Mouse (Mus musculus) bone marrow, adult 2 months (tissue): ENCODE measurements at regions not wholly inside any gene's neighbourhood (a gene's known extent, or its start where the extent isn't known, plus 50 kb on each side); places are given as distances from the start of the nearest gene placed in this dataset.

Source experiments
- H3K27ac ChIP-seq: fragments of 200-500 bp; 2 replicates; pipeline ENCODE4 v1.5.1; 2012; ENCODE audit warnings: low read depth, mild to moderate bottlenecking, control low read depth, inconsistent platforms, low read length; ENCODE audit not compliant: control insufficient read depth, poor library complexity, insufficient read depth
- H3K4me1 ChIP-seq: fragments of 200-500 bp; 2 replicates; pipeline ENCODE4 v1.6.1; 2011; ENCODE audit warnings: low read length; ENCODE audit not compliant: control insufficient read depth, insufficient read depth
- H3K4me3 ChIP-seq: fragments of 200-500 bp; replicated peaks from 2 replicates; pipeline ENCODE3; 2011; ENCODE audit warnings: mild to moderate bottlenecking, low read depth, low read length, control low read depth; ENCODE audit not compliant: control insufficient read depth
- CTCF ChIP-seq: fragments of 200-500 bp; IDR thresholded peaks from 2 replicates; pipeline ENCODE4 v1.5.1; 2011; ENCODE audit warnings: low read length, control low read depth; ENCODE audit not compliant: control insufficient read depth, insufficient read depth
- POLR2A ChIP-seq: fragments of 200-500 bp; IDR thresholded peaks from 2 replicates; pipeline ENCODE4 v1.6.1; 2011; ENCODE audit warnings: low read depth, mild to moderate bottlenecking, control low read depth, low read length, borderline replicate concordance; ENCODE audit not compliant: control insufficient read depth
- WGBS: fragments of 180-500 bp; shearing (Covaris S2); methylation state at CpG from one replicate; pipeline ENCODE4 v1.1.7; 2018; 5-methylcytosine and 5-hydroxymethylcytosine counted together

DNA sequence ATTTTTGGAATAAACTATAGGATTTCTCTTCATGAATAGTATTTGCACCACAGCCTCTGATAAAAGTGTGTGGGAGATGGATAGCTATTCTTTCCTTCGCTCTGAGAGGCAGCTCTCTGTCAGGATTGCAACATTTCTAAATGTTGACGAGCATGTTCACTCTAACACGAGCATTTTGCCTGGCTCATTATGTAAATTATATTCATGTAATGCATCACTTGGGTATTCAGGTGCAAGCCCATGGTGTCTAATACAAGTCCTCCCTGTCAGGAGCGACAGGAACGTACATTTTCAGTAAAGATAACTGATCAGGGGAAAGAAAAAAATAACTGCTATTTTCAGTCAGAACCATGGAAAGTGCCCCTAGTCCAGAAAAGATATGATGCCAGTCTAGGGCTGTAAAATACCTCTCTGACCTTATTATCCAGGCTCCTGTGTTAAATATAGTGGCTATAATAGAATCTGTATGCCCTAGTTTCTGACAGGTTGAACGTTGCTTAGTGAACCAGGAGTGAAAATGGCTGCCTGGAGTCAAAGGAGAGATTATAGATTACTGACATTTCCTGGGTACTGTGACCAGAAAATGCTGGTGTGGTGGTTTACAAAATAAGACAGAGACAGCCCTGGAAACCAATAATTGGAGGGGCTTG lies 523.6 kb downstream of the Meis1 start:
- WGBS, result 65% methylated on average over 6 of the region's 6 CpGs
- no peak overlapping the region for H3K27ac ChIP-seq
- H3K4me1 ChIP-seq, result no peaks in the 10 kb centered on the region
- no peak for TF ChIP-seq POLR2A
- no peak for TF ChIP-seq CTCF
- H3K4me3 ChIP-seq, result no peak overlapping the region

- WGBS, result 88% methylated on average over 5 of the region's 5 CpGs
- TF ChIP-seq CTCF (no peak), POLR2A (no peak)
- Histone ChIP-seq H3K27ac (no peak overlapping the region), H3K4me1 (no peaks in the 10 kb centered on the region), H3K4me3 (no peak overlapping the region)
Observed at GRCm38 (mm10) chr11:18493981-18494380, 524.8 kb downstream of the Meis1 start.

- 65% methylated on average over 2 of the region's 2 CpGs for WGBS
- TF ChIP-seq POLR2A (no peak), CTCF (no peak)
- H3K27ac ChIP-seq, result no peak overlapping the region
- no peak overlapping the region for H3K4me3 ChIP-seq
- H3K4me1 ChIP-seq, result no peaks in the 10 kb centered on the region
Observed at GRCm38 (mm10) chr11:18493086-18493485, 525.7 kb downstream of the Meis1 start.

GRCm38 (mm10) chr11:18489517-18490256 lies 529.1 kb downstream of the Meis1 start:
- Histone ChIP-seq H3K4me1 (no peaks in the 10 kb centered on the region), H3K4me3 (no peak overlapping the region), H3K27ac (no peak overlapping the region)
- WGBS, result 25% methylated on average over 9 of the region's 9 CpGs
- TF ChIP-seq CTCF (no peak), POLR2A (no peak)

- TF ChIP-seq POLR2A (no peak), CTCF (no peak)
- Histone ChIP-seq H3K27ac (no peak overlapping the region), H3K4me3 (no peak overlapping the region), H3K4me1 (no peaks in the 10 kb centered on the region)
Observed at GRCm38 (mm10) chr11:18478841-18479240, 525.2 kb upstream of the Etaa1 start.

DNA sequence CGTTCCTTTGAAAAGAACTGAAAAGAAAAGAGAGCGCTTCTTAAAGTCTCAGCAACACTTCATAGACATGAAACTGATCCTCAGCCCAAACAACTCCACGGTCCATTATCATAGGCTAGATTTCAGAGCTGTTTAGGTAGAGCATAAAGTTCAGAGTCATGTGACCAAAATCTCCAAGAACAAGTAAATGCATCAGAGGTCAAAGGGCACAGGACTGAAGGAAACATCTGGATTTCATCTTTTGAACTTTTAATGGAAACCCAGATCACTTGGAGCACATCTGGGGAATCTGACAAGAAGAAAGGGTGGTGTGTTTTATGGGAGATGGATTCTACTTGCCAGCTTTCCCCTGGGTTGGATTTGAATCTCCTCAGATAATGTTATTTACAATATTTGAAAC lies 497.6 kb upstream of the Etaa1 start:
- no peak for TF ChIP-seq CTCF
- no peak for TF ChIP-seq POLR2A
- Histone ChIP-seq H3K4me3 (no peak overlapping the region), H3K27ac (no peak overlapping the region), H3K4me1 (no peaks in the 10 kb centered on the region)
- 83% methylated on average over 3 of the region's 3 CpGs for WGBS

- WGBS, result 45% methylated on average over 1 of the region's 1 CpGs
- no peak for TF ChIP-seq CTCF
- TF ChIP-seq POLR2A, result no peak
- H3K27ac ChIP-seq, result no peak overlapping the region
- no peaks in the 10 kb centered on the region for H3K4me1 ChIP-seq
- no peak overlapping the region for H3K4me3 ChIP-seq
Observed at GRCm38 (mm10) chr11:18448879-18449278, 495.2 kb upstream of the Etaa1 start.

DNA sequence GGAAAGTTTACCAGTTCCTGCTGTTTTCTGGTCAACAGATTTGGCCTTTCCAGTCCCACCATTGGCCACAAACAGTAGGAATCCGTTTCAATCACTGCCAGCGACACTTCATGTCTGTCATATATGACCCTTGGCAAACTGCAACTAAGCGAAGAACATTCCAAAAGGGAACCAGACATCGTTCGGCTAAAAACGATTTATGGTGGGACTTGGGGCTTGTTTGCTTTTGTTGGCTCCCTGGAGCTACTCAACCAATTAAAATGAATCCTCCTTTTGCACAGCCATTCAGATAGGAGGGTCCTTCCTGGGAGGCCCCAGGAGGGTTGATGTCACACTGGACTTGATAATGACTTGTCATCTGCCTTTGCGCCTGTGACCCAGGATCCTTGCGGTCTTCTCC lies 490.9 kb upstream of the Etaa1 start:
- Histone ChIP-seq H3K4me3 (no peak overlapping the region), H3K27ac (no peak overlapping the region), H3K4me1 (no peaks in the 10 kb centered on the region)
- TF ChIP-seq POLR2A (no peak), CTCF (no peak)
- WGBS, result 86% methylated on average over 8 of the region's 8 CpGs

- TF ChIP-seq CTCF (no peak), POLR2A (no peak)
- H3K27ac ChIP-seq, result no peak overlapping the region
- 77% methylated on average over 5 of the region's 5 CpGs for whole genome bisulfite sequencing
- H3K4me1 ChIP-seq, result no peaks in the 10 kb centered on the region
- H3K4me3 ChIP-seq, result no peak overlapping the region
Observed at GRCm38 (mm10) chr11:18444101-18444500, 490.4 kb upstream of the Etaa1 start.
